Mouse (Mus musculus) CH12F3 (cell line): ENCODE data around the gene Msrb3.

Source experiments
- in situ Hi-C: fragments of 300-500 bp; cut with MboI; formaldehyde crosslinking; loops from 2 replicates; pipeline ENCODE4 v1.14.3; 2020; ENCODE audit warnings: low sequenced_read_pairs

Msrb3 gene

GRCm38 (mm10) chr10:120869241-120869775 is 29.6 kb downstream of the Msrb3 start:
- in situ Hi-C loops: loop anchor here (25.0 kb wide), 1 partner anchor 632 kb away; the partner anchor contains the start of gene Llph

- in situ Hi-C loops: loop anchor here (25.0 kb wide), 1 partner anchor 627 kb away; the partner anchor contains the start of gene Llph
Observed at GRCm38 (mm10) chr10:120864446-120864845, 34.5 kb downstream of the Msrb3 start.

GRCm38 (mm10) chr10:120861674-120862073 is 37.2 kb downstream of the Msrb3 start:
- in situ Hi-C loops: loop anchor here (25.0 kb wide), 1 partner anchor 624 kb away; the partner anchor contains the start of gene Llph

- in situ Hi-C loops: loop anchor here (25.0 kb wide), 1 partner anchor 624 kb away; the partner anchor contains the start of gene Llph
Observed at GRCm38 (mm10) chr10:120861194-120861593, 37.7 kb downstream of the Msrb3 start.

- in situ Hi-C loops: loop anchor here (25.0 kb wide), 1 partner anchor 620 kb away; the partner anchor contains the start of gene Llph
Observed at GRCm38 (mm10) chr10:120857531-120858001, 41.3 kb downstream of the Msrb3 start.

- in situ Hi-C loops: loop anchor here (25.0 kb wide), 1 partner anchor 617 kb away; the partner anchor contains the start of gene Llph
Observed at GRCm38 (mm10) chr10:120854329-120854728, 44.6 kb downstream of the Msrb3 start.

GRCm38 (mm10) chr10:120853816-120854215 is 45.1 kb downstream of the Msrb3 start:
- in situ Hi-C loops: loop anchor here (25.0 kb wide), 1 partner anchor 617 kb away; the partner anchor contains the start of gene Llph

- in situ Hi-C loops: loop anchor here (25.0 kb wide), 1 partner anchor 614 kb away; the partner anchor contains the start of gene Llph
Observed at GRCm38 (mm10) chr10:120851196-120851781, 47.6 kb downstream of the Msrb3 start.

- in situ Hi-C loops: loop anchor here (25.0 kb wide), 1 partner anchor 613 kb away; the partner anchor contains the start of gene Llph
Observed at GRCm38 (mm10) chr10:120850391-120851195, 48.3 kb downstream of the Msrb3 start.

- in situ Hi-C loops: no loop called here
Observed at GRCm38 (mm10) chr10:120848677-120849076, 50.2 kb downstream of the Msrb3 start.

- in situ Hi-C loops: no loop called here
Observed at GRCm38 (mm10) chr10:120847785-120848184, 51.1 kb downstream of the Msrb3 start.

- in situ Hi-C loops: no loop called here
Observed at GRCm38 (mm10) chr10:120839966-120840365, 58.9 kb downstream of the Msrb3 start.

- in situ Hi-C loops: no loop called here
Observed at GRCm38 (mm10) chr10:120834531-120834930, 64.4 kb downstream of the Msrb3 start.

- in situ Hi-C loops: no loop called here
Observed at GRCm38 (mm10) chr10:120833836-120834235, 65.1 kb downstream of the Msrb3 start.

- in situ Hi-C loops: no loop called here
Observed at GRCm38 (mm10) chr10:120827761-120828160, 71.1 kb downstream of the Msrb3 start.

GRCm38 (mm10) chr10:120826795-120827669 is 71.9 kb downstream of the Msrb3 start:
- in situ Hi-C loops: no loop called here

GRCm38 (mm10) chr10:120826381-120826780 is 72.5 kb downstream of the Msrb3 start:
- in situ Hi-C loops: no loop called here

GRCm38 (mm10) chr10:120825594-120825993 is 73.3 kb downstream of the Msrb3 start:
- in situ Hi-C loops: no loop called here

- in situ Hi-C loops: no loop called here
Observed at GRCm38 (mm10) chr10:120821491-120822358, 77.2 kb downstream of the Msrb3 start.
